Mouse (Mus musculus) ovary, postnatal 14 days (tissue): Measurements from ENCODE around the gene Ergic1.

Experiments used
- DNase-seq: peaks from one replicate; pipeline ENCODE4 v3.0.0; 2022; ENCODE audit warnings: low spot score

Gene Ergic1

GRCm38 (mm10) chr17:26660192-26660912 lies 99.1 kb downstream of the Ergic1 start:
- DNase-seq: peak; percentile 65

DNA sequence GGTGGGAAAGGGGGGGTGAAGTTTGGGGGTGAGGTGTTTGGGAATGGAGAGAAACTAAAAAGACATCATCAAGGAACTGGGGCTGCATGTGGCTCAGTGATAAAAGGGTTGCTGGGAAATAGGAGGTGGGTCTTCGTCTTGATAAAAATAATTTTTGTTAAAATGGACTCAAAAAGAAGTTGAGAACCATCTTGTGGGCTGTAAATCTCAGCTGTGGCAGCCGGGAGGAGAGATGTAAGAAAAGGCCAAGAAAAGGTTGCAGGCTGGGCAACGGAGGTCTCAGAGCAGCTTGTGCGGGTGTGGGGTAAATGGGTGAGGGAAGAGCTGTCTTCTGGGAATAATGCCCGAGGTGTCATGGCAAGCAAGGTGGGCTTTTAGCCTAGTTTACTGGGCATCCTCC lies 100.9 kb downstream of the Ergic1 start:
- DNase-seq: no peak

- peak; percentile 94 for DNase-seq
Measured at GRCm38 (mm10) chr17:26662978-26663683, 101.8 kb downstream of the Ergic1 start, which contains the start of gene Atp6v0e. Gene Atp6v0e, plus strand, starts transcription at chr17:26663231.

GRCm38 (mm10) chr17:26665600-26665999 lies 104.3 kb downstream of the Ergic1 start:
- no peak for DNase-seq

DNA sequence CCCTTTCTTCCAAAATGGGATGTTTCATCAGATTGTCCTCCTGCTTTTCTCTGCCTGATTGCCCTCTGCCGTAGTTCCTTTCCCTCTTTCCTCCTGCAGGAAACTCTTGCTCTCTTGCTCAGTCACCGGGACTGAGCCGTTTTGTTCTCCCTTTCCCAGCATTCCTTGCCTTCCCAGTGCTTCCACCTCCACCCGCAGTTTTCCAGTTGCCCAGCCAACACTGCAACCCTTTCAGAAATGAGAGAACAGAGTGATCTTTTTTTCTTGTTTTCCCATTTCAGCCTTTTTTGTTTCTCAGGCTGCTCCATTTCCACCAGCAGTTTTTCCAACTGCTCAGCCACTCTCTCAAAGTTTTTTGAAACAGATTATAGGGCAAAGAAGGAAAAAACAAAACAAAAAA lies 110.0 kb downstream of the Ergic1 start:
- no peak for DNase-seq

- no peak for DNase-seq
Measured at GRCm38 (mm10) chr17:26675845-26676244, 114.6 kb downstream of the Ergic1 start.

DNA sequence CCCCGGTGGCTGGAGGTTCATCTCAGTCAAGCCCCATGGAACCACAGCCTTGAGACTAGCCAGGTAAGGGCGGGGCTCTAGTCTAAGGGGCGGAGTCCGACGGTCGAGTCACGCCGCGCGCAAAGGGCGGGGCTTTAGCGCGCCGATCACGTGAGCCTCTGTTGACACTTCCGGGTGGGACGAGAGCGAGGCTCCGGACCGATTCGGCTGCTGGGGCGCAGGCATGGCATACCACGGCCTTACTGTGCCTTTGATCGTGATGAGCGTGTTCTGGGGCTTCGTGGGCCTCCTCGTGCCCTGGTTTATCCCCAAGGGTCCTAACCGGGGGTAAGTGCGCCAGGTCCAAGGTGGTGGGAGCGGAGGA lies 114.9 kb downstream of the Ergic1 start:
- peak; percentile 79 for DNase-seq

DNA sequence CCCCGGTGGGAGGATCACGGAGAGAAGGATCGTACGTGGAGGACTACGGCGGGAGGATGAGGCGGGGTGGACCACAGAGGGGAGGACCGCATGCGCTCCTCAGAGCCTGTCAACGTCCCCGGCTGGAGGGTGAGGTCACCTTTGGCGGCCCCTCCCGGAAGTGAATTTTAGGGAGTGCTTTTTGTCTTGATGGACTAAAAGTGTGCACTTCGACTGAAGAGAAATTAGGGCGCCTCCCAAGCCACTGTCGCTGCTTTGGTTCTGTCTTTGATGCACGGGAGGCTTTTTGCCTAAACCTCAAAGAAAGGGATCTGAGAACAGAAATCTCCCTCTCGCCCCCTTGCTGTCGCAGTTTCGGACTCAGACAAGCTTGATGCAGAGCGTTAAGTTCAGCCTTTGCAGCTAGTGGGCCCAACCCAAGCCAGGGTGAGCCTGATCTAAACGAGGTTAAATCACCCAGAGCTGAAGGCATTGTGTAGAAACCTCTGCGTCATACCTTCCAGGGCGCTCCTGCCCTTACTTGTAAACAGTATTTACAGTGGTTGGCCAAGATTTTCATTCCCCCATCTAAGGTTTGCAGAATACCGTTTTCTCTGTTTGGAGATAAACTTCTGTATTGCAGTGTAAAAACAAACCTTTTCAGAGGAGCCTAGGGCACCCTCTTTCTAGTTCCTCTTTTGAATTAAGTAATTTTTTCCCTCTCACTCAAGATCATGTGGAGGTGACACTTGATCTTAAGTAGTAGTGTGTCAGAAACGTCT lies 115.5 kb downstream of the Ergic1 start:
- peak; percentile 62 for DNase-seq

DNA sequence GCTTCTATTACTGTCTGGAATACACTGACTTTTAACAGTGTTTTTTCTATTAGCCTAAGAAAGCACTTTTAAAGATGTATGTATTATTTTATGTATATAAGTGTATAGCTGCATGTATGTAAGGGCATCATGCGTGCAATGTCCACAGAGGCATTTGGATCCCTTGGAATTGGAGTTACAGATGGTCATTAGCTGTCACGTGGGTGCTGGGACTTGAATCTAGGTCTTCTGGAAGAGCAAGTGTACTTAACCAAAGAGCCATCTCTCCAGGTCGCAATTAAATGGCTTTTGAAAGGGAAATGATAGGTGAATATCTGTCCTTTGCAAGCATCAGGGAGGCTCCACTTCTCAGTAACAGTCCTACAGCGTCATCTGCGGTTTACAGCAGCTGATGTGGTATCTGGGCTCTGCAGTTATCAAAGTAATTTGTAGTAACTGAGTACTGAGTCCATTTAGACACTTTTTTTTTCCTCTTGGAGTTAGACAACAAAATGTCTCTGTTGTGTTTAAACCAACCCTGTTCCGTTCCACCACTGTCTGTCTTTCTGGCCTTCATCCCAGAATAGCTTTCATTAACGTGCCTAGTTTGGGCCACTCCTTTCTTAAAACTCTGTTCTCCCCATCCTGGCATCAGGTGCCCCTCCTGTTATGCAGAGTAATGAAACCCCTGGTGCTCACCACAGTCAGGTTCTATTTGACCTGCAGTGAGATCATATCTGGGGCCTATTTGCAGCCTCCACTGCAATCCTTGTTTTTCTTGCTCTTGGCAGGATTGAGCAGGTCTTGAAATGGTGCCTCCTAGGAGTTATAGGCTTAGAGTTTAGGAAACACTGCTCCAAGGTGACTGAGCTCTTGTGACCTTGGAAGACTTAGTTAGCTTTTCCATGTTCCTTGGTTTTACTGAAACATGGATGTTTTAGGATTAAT lies 116.7 kb downstream of the Ergic1 start:
- DNase-seq: no peak

GRCm38 (mm10) chr17:26681276-26681675 lies 120.0 kb downstream of the Ergic1 start:
- DNase-seq: no peak

DNA sequence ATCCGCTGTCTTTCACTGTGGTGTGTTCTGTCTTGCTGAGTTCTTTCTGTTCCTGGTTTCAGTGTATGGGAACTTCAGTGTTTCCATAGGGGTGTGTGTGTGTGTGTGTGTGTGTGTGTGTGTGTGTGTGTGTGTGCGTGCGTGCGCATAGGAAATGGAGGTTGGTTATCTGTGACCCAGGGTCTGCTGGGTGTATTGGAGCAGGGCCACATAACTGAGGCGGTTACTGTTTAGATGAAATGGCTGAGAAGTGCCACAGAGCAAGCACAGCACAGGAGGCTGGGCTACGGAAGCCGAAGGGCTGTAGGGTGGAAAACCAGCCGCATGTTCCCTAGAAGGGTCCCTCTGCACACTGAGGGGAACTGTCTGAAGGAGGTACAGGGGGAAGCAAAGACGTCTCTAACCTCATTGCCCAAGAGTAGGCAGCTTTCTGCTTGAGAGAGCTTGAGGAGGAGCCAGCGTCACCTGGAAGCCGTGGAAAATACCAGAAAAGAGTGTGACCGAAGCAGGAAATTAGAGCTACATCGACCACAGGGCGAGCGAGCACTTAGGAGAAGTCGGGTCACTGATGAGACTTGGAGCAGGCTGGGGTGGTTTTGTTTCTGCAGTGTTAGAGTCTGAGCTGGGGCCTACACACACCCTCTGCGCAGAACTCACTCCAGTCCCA lies 125.2 kb downstream of the Ergic1 start:
- DNase-seq: no peak

DNA sequence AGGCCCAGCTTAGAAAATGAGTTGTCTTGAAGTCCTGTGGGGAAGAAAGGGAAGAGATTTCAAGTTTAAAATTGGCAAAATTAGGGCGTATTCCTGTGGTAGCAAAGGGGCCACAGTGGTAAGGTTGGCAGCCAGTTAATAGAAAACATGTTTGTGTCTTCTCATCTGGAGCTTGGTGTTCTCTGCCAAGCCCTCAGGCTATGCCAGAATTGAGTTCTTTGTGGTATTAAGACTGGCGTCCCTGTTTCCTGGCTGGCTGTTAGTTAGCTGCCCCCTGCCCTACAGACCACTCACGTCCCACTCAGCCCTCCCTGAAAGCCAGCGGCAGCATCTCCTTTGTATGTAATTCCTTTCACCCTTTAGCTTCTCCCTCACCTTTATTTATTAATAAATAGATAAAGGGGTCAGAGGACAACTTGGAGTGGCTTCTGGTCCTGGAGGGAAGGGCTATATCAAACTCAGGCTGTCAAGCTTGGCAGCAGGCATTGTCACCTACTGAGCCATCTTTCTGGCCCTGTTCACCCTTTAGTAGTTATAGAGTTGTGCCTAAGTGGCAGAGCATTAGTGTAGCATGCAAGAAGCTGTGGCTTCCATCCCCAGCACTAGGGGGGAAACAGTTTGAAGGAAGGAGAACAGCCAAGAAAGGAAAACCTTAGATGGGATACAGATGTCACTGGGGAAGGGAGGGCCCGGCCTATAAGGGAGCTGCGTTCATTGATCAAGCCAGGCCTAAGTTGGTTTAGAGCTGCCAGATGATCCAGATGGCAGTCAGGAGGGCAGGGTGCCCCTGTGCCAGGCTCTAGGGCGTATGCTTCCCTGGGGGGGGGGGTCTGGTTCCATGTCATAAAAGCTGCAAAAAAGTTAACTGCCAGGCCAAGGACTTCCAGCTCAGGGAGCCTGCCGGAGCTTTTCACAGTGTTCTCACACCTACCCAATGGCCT lies 127.8 kb downstream of the Ergic1 start:
- no peak for DNase-seq

DNA sequence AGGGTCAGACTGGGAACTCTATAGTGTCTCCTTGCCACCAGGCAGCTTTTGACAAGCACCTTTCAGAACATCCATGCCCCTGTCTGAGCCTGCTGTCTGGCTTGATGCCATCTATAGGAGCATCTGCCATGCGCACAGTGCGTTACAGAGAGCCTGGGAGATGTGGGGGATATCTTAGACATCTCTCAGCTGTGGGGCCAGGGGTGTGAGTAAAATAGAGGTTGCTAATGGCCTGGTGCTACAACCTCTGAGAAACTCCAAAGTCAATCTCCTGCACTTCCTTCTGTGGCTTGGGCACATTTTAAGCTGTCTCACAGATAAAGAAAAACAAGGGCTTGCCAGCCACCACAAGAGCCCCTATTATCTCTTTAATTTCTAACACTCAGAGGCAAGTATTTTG lies 128.5 kb downstream of the Ergic1 start:
- DNase-seq: no peak

DNA sequence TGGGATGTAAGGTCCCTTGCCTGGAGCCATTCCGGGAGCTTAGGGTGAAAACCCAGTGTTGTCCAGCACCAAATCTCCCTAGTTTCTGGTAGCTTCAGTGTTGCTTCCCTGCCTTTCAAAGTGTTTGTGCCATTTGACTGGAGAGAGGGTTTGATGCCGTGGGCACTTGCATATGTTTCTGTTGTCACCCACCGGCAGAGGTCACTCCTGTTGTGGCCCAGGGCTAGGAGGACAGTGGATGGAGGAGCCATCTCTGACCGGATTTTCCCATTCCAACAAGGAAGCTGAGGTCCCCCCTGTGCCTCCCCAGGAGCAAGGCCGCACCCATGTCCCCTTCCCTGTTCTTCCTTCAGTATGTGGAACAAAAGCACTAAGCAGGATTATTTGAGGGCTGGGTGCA lies 128.9 kb downstream of the Ergic1 start:
- no peak for DNase-seq

DNA sequence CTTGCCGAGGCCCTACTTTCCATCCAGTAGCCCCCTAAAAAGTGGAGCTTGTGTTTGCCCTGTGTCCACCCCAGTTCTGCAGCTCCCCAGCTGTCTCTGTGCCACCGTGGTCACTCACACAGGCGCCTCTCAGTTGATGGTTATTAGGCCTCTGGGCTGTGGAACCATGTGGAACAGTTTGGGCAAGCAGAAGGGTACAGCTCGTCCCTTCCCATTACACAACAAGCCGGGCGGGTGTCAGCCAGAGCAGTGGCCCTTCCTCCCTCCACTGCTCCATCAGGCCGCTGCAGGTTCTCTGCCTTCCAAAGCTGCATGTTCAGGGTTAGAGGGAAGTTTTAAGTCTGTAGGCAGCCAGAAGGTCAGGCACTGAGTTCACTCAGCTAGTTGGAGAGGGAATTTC lies 129.8 kb downstream of the Ergic1 start:
- no peak for DNase-seq

- no peak for DNase-seq
Measured at GRCm38 (mm10) chr17:26693424-26693823, 132.1 kb downstream of the Ergic1 start.

- DNase-seq: no peak
Measured at GRCm38 (mm10) chr17:26694171-26694570, 132.9 kb downstream of the Ergic1 start.

DNA sequence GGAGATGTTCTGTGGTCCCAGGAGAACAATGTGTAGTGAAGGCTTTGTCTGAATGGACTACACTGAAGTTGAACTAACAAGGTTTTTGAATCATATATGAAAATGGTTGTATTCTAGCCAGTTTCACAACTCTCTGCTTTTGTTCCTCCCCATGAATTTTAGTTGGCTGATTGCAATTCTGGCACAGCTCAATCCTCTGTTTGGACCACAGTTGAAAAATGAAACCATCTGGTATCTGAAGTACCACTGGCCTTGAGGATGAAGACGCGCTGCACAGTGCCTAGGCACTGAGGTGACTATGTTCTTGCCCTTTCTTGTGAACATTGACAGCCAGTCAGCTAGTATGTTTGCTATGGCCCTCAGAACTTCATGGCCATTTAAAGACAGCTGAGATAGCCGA lies 133.9 kb downstream of the Ergic1 start:
- no peak for DNase-seq

DNA sequence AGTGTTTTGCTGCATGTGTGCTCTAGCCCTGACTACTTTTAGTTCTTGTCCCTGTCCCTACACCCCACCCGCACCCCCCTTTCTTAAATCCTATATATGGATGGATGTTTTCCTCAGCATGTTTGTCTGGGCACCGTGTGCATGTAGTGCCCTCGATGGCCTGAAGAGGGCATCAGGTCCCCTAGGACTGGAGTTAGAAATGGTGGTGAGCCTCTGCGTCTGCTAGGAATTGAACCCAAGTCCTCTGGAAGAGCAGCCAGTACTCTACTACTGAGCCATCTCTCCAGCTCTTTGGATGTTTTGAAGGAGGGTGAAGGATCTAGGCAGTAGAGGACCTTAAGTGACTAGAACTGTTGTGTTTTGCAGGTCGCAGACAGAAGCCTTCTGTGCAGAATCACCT lies 137.6 kb downstream of the Ergic1 start:
- no peak for DNase-seq
